Mouse (Mus musculus): Measurements from ENCODE around the gene Nr2e3.
"Not testable (repeated sequence)": the region's sequence is repeated elsewhere in the genome, so short reads cannot be mapped to it uniquely, and the experiment has no call there.

The Nr2e3 gene

DNA sequence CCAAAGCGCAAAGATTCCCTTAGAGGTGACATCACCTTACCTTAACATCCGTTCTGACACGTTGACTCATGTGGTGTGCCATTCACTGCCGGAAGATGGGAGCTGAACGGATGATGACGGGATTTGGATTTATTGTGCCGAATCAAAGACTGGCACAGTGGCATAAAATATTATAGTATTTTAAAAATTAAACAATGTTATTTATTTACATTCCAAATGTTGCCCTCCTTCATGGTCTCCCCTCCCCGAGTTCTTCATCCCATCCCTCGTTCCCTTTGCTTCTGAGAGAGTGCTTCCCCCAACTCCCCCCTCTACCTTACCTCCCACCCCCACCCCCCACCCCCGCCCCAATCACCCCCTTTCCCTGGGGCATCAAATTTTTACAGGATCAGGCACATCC is at the start of gene Nr2e3:
Gene Nr2e3, minus strand, starts transcription at position 101 of the 400 bp plus-strand sequence.
- no peak for DNase-seq

DNA sequence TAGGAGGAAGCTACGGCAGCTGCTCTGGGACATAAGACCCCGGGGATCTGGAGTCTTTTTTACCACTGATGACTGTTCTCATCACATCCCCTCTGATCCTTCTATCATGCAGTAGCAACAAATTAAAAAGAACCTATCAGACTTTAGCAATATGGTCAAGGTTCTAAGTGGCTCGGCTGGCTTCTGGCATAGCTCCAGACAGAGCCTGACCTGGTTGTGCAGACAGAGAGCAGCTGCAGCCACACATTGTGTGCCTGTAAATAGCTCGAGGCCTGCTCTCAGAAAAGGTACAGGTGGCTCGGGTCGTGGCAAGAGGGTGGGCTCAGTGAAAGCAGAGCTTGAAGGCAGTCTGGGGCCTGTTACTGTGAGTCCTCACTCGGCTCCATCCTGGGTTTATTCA is 48.5 kb upstream of the Nr2e3 start:
- peak; percentile 16 for DNase-seq

DNA sequence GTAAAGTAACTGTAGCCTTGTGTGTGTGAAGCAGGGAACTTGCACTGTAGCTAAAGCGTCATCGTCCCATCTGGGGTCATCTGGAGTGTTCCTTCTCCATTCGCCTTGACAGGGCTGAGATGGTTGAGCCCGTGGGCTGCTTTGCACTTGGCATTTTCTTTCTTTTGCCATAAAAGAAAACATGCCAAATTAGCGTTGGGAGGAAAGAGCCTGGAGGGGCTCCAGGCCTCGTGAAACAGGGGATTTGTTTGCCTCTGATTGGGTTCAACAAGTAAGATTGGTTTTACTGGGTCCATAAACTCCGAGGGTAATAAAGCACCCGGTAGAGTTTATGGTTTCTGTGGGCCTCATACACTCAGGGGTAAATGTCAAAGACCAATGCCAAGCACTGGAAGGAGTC is 41.9 kb upstream of the Nr2e3 start:
- no peak for DNase-seq

DNA sequence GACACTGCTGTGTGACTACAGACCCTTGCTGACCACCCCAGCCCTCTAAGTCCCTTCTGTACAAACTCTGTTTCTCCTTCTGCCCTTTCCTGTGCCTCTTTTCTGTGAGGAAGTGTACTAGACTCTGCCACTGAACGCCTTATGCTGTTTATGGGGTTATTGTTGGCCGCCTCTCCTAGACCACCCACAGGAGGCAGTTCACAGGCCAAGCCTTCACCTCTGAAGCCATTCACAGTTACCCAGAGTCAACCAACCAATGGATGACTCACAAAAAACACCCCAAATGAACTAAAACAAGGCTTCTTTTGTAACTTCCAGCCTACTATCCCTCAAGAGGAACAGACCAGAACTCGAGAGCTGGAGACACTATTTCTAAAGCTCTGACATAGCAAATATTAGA is 41.0 kb upstream of the Nr2e3 start:
- no peak for DNase-seq

DNA sequence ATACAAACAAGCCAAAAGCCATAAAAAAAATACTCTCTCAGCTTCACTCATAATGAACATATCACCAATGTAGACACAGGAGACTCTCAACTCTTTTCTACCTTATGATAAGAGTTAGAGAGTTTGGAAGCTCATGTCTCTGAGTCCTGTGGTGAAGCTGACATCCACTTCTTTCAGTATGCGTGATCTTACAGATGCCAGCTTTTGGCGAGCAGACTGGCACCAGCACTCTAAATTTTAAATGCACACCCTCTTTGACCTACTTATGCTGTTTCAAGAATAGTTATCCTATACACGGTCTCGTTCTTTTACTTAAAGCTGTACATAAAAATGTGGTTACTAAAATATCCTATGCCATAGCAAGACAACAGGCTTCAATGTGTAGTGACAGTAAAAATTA is 37.3 kb upstream of the Nr2e3 start:
- no peak for DNase-seq

DNA sequence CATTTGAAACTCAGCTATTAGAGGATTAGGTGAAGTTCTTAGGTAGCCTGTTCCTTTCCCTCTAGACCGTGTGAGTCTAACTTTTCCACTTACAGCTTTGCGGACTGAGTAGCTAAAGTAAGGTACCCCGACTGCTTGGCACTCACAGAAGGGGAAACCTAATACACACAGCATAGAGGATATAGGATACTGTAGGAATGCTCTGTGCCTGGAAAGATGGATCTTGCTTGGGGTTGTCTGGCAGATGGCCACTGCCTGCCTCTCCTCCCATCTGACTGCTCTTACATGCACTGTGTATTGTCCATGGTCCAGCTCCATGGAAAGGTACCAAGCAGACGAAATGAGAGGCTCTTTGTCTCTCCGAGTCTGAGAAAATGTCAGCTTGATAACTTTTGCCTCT is 30.9 kb upstream of the Nr2e3 start:
- no peak for DNase-seq

DNA sequence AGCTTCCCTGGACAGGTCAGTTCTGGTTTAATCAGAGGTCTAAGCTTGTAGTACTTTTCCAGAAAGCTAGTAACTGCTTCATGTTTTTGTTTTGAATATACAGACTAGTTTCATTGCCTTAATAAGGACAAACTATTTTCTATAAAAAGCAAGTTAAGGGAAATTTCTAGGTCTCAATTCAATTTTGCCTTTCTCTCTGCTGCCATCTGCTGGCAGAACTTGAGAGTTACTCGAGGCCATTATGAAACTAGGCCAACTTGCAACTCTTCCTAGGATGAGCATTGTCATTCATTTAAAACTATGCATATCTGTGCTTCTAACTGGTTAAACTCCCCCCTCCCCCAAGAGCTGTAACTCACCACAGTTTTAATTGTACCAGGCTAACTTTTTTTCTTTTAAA is 29.4 kb upstream of the Nr2e3 start:
- DNase-seq, result peak; percentile 62

DNA sequence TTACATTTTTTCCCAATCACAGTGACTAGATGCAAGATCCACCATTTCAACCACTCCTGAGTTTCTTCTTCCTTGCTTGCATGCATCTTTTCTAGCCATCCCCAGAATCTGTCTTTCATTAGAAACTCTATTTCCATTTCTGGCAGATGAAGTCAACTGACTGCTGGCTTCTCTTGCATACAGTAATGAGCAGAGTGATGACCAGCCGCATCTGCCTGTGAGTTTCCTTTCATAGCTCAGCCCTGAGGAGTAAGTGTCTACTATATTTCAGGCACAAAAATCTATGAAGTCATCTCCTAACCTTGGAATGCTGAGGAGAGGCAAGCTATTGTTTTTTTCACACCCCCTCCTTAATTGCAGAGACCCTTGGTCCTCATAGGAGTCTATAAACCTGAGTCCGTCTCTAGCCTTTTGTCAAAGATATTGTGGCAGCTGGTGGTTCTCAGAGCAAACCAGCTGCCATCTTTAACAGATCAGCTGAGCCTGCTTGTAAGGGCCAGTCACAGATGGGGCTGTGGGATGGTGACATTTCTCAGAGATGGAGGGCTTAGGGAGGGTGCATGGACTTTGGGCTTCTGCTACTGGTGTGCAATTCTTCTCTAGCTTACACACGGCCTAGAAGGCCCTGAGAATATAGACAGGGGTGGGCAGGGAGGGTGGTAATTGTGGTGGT is 25.6 kb upstream of the Nr2e3 start:
- no peak for DNase-seq

DNA sequence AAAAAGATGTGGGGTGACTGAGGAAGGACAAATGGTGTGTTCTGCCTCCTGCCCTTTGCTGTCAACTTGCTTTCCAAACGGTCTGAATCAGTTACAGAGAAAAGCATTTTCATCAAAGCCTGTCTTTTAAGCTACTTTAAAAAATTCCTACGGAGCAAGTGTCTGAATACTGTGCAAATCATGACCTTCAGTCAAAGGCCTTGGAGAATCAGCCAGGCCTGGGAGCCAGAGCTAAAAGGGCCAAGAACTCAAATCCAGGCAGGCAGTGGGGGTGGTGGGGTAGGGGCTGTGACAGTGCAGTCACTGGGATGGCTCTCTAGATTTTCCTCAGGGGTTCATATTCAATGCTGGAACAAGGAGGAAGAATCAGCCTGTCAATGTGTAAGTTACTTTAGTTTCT is 20.7 kb upstream of the Nr2e3 start:
- no peak for DNase-seq

DNA sequence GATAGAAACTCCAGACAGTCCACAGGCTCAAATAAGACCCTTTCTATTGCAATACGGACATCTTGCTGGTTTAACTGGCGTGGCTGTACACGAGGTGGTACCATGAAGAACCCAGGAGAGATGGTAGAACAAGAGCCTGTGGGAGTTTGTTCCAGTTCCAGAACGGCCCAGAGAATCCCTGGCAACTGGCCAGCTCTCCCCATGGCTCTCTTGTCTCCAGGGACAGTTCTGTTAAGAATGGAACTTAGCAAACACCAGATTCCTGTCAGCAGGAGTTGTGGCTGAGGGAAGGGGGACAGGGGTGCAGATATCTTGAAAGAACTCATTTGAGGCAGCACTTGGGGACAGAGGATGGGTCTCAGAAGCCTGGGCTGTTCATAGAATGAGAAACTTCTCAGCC is 10.8 kb upstream of the Nr2e3 start:
- DNase-seq, result no peak

DNA sequence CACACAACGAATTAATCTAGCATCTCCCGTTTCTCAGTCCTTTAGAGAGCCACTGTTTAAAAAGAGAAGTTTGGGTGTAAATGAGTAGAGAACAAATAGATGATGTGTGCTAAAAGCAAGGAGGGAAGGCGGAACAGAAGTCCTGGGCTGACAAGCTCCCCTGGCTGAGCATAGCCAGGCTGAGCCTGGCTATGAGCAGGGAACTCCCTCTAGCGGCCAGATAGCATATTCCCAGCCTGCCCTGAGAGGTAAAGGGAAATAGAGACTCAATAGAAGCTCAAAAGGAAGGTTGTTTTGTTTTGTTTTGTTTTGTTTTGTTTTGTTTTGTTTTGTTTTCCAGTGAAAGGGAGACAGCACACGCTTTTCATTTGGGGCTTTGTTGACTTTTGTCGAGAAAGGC is 8.9 kb upstream of the Nr2e3 start:
- DNase-seq, result peak; percentile 58

DNA sequence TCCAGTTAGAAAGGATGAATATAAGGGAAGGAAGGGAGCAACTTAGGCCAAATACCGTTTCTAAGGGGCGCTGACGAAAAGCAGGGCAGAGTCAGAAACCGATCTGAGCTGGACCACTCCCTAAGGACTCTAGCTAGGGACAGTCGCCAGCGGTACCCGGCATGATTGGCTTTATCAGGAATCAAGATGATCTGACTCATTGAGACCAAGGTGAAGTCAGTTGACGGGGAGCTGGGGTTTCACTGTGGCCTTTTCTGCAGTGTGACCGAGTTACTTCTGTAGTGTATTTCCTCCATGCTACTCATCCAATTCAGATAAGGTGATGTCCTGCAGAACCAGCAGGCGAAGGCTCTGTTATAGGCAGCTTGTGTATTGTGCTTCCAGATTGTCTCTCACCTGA is 4.6 kb upstream of the Nr2e3 start:
- no peak for DNase-seq

DNA sequence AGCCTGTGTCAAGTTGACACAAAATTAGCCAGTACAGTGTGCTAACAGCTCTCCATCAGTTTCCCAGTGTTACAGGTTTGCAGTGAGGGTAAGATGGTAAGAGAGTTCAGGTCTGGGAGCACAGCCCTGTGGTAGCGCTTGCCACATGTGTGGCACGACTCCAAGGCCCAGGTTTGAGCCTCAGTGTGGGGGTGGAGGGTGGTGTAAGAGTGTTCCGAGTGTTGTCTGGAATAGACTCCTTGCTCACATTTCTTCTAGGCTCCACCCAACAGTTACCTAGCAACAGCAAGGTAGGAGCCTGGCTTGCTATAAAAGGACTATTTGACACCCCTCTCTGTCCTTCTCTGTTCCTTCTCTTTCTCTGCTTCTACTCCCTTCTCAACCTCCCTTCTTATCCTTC is 3.9 kb upstream of the Nr2e3 start:
- DNase-seq, result no peak

DNA sequence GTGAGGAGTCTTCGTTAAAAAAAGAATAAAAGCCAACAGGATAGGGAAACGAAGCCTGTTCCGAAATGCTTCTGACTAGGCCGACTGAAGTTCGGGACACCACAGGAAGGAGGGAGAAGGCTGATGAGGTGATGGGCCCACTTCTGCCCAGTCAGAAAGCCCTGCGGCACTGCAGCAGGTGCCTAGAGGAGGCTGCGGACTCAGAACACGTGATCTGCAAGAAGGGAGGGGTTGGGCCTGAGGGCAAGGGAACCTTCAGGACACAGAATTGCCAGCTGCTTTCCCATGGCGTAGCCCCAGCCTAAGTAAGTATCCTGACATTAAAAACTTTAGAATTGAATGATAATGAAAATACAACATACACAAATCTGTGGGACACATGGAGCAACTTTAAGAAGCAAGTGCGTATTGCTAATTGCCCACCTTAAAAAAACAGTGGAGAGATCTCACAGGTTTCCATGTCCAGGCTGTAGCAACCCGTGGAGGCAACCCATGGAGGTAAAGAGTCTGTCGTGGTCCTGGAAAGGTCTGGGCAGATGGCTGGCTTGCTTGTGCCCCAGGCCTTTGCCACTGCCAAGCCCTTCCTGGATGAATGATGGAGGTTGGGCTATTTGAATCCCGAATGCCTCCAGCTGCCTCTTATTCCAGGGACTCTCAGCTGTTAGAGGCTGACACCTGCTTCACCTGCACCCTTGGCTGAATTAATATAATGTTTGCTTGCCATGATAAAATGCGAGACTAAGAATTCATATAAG is 919 bp upstream of the Nr2e3 start:
- no peak for DNase-seq

DNA sequence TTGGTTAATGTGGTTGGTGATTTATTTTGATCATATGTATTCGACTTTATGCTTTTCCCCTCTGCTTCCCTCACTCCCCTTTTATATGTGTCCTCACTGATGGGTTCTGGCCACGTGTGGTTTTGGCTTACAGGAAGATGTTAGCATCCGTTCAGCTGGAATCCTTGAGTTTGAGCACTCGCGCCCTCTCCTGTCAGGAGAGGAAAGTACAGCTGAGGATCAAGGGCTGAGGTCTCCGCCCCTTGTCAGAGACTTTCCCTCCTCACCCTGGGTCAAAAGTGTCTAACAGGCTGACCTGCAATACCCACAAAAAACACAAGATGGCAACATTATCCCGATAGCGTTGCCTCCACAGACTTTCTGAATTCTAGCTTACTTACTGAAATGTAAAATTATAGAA is 1.2 kb downstream of the Nr2e3 start:
- peak; percentile 73 for DNase-seq

DNA sequence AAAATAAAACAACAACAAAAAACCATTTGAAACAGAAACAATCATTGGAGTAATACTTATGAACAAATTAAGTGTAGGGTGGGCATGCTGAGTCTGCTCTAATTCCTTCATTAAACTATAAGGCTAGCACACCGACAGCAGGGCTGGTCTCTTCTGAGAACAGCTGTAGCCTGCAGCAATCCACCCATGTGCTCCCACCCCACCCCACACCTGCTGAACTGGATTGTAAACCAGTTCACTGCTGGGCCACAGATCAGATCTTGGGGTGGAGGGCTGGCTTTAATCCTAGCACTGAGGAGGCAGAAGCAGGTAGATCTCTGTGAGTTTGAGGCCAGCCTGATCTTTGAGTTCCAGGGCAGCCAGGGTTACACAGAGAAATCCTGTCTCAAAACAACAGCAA is 2.3 kb downstream of the Nr2e3 start:
- not testable (repeated sequence) for DNase-seq

DNA sequence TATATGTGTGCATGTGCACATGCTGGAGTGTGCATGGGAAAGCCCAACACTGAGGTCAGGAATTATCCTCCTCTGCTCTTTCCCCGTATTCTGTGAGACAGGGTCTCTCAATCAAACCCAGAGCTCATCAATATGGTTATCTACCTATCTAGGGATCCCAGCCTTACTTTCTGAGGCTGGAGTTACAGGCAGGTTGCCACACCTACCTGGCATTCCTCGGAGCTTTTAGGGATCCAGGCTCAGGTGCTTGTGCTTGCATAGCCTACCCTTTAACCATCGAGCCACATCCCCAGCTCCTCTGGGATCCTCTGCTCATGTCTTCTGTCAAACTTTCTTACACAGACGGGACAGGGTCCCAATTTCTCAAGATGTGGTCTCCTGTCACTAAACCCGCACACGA is 4.0 kb downstream of the Nr2e3 start:
- no peak for DNase-seq

DNA sequence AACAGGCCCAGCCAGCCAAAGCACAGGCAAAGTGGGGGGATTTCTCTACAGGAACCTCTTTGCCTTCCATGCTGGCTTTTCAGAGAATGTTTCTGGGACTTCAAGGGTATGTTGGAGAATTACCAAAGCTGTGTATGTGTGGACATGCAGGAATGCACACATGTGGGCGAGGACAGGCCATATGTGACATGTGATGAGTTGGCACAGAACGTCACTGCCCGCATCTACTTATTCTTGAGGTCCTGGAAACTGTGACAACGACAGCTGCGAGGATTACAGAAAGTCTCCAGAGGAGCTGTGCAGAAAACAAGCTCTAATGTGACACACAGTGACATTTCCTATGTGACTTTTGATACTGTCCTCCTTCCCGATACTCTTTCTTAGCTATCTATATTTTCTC is 4.8 kb downstream of the Nr2e3 start:
- DNase-seq, result no peak

DNA sequence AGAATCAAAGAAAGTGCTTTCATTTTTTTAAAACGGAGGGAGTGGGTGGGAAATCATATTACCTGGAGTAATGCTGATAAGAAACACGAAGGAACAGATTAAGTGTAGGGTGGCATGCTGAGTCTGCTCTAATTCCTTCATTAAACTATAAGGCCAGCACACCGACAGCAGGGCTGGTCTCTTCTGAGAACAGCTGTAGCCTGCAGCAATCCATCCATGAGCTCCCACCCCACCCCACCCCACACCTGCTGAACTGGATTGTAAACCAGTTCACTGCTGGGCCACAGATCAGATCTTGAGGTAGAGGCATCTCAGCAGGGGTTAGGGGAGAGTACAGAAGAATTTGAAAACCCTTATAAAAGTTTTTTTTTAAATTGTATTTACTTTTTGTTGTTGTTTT is 5.3 kb downstream of the Nr2e3 start:
- DNase-seq, result no peak

DNA sequence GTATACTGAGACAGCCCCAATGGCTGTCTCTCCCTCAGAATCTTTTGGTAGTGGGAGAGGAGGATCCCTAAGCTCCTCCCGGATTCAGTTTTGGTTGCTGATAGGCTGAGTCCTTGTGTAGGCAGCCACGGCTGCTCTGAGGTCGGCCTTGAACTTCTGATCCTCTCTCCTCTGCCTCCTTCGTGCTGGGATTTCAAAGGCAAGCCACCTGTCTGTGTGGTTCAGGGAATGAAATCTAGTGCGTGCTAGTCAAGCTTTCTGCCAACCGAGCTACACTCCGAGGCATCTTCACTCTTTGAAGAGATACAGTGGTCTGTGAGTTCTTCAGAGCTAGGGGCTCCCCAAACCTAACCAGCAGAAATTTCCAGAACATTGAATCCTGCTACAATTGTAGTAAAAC is 6.9 kb downstream of the Nr2e3 start:
- no peak for DNase-seq

DNA sequence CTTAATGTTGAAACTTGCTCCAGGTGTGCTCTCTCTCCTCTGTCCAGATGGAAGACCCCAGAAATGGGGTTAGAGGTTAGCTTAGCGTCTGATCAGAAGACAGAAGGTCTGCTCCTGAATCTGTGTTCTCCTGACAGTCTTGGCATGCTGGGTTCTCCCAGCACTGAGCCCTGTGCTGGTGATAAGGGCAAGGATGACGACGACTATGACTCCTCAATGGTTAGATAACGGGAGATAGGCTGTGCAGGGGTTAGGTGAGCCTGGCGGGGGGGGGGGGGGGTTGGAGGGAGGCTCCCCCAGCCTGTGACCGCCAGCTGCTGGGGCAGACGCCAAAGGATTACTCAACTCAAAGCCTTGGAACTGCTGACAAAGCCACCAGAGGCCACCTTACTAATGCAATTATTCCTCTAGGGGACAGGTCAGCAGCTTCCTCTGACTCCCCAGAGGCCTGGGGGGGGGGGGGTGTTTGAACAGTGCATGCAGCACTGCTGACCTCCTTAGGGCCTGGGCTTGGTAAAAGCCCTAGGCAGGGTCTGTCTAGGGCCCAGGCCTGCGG is 7.9 kb downstream of the Nr2e3 start:
- no peak for DNase-seq

DNA sequence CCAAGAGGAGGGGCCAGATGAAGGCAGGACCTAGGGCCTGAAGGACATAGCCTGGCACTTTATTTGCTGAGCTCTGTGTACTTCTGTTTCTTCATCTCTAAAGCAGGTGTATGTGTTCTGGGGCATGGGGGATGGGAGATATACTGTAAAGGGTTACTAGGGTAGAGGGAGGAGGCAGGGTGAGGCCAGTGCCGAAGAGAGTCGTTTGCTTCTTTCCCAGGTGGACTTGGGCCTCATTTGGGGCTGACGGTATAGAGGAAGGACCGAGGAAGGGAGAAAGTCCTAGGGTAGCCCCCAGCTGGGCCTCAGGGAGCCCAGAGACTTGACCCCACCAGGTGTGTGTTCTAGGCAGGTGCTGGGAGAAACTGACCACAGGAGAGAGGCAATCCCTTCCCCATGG is 8.5 kb downstream of the Nr2e3 start:
- no peak for DNase-seq

DNA sequence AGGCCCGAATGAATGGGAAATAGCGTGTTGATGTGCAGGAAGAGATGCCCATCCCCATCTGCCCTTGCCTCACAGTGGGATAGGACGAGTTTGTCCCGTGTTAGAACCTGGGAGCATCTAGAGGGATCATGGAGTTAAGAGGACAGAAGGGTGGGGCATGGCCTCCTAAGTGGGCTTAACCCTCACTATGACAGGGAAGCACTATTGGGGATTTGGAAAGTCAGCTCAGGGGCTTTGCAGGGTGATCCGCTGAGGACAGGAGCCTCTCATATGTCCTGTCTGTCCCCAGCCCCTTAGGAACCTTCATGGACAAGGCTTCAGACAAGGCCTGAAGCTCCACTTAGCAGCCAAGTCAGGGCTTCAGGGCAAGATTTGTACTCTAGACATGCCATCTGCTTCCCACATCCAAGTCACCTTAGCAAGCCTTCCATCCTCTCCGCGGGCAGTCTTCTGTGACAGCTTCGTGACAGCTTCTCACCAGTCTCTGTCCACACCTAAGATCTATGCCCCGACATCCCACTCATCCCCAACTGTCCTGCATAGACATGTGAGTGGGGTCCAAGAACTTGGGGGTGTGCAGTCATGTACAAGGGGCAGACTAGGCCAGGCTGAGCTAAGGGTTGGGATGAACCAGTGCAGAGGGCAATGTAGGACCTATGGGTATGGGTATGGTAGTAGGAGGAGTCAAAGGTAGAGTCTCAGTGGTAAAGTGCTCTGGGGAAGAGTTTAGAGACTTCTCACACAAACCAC is 9.3 kb downstream of the Nr2e3 start:
- DNase-seq, result no peak

DNA sequence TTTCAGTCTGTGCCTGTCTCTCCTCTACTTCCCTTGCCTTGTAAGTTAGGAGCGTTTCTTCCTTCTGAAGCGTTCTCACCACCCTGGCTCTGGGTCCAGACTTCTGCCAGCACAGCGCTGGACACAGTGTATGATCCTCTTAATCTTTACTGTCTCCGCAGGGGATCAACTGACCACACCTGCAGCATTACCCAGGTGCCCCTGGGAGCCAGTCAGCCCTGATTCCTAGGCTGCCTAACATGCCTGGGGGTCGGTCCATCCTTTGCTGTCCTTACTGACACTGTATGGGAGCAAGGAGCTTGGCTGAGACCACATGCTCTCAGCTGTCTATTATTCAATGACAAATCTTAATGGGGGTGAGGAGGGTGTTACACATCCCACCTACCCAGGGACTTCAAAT is 10.5 kb downstream of the Nr2e3 start:
- no peak for DNase-seq

Data from cerebellum, adult 9-10 months (tissue).